Mouse (Mus musculus): Measurements from ENCODE around the gene Slc22a13.
"Not testable (repeated sequence)": the region's sequence is repeated elsewhere in the genome, so short reads cannot be mapped to it uniquely, and the experiment has no call there.

Slc22a13 gene

DNA sequence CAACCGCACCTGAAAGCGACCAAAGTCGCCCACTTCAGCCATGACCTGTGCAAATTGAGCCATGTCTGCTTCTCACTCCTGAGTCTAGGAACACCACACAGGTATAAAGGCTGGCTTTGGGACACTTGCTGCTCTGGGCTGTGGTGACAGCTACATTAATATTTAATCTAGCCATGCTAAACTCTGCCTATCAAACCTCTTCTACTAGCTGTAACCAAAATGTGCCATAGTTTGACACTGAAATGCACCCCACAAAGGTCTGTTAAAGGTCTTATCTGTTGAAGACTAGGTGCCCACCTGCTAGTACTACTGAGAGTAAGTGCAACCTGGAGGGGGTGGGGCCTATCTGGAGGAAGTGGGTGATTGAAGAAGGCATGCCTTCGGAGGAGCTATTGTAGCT lies at the start of gene Slc22a13:
Gene Slc22a13 (minus strand): TSS at position 101 of the 400 bp plus-strand sequence.
- DNase-seq (ENCODE audit: low read depth): no peak

DNA sequence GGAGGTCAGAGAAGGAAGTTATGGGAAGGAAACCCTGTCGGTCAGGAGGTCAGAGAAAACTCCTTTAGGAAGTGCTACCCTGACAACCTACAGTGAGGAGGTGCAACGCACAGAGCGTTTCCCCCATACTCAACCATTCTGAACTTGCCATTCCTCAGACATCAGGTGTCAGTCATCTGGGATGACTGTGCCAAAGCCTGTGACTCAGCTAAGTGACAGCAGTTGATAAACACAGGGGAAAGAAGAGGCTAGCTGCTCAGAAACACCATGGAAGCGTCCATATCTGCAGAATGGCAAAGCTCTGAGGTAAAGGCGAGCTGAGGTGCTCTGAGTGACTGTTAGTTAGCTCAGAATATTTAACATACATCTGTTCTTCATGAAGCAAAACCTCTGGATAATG lies 49.2 kb upstream of the Slc22a13 start:
- DNase-seq (ENCODE audit: low read depth): no peak

- DNase-seq (ENCODE audit: low read depth): no peak
These were observed 47.3 kb upstream of the Slc22a13 start for GRCm38 (mm10) chr9:119256161-119256560.

- no peak for DNase-seq (ENCODE audit: low read depth)
These were observed 46.2 kb upstream of the Slc22a13 start for GRCm38 (mm10) chr9:119255096-119255495.

GRCm38 (mm10) chr9:119254187-119254586 lies 45.3 kb upstream of the Slc22a13 start:
- no peak for DNase-seq (ENCODE audit: low read depth)

GRCm38 (mm10) chr9:119247996-119248395 lies 39.1 kb upstream of the Slc22a13 start:
- no peak for DNase-seq (ENCODE audit: low read depth)

GRCm38 (mm10) chr9:119246826-119247225 lies 37.9 kb upstream of the Slc22a13 start:
- DNase-seq (ENCODE audit: low read depth): no peak

GRCm38 (mm10) chr9:119243981-119244380 lies 35.1 kb upstream of the Slc22a13 start:
- no peak for DNase-seq (ENCODE audit: low read depth)

DNA sequence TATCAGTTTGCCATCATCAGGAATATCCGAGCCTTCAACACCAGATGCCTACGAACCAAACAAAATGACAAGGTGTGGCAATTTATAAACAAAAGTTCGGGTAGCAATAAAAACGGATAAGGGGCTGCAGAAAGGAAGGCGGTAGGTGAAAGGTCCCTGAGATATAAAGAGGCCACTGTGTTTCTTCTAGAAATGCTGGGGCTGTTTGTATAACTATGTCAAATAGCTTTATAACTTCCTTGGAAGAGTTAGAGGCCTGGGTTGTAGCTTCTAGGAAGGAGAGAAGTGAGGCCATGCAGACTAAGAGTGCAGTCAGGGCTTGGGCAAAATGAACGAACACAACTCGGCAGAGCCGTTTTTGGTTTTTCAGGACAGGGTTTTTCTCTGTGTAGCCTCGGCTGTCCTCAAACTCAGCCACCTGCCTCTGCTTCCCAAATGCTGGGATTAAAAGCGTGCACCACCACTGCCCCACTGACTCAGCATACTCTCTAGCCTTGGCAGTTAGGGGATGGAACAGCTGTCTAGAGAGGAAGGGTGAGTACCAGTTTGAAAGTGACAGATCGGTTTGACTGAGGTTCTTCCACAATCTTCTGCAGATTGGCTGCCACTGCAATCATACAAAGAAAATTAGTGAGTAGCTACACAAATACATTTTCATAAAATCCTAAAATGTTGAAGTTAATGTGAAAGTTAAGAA lies 32.4 kb upstream of the Slc22a13 start:
- no peak for DNase-seq (ENCODE audit: low read depth)

DNA sequence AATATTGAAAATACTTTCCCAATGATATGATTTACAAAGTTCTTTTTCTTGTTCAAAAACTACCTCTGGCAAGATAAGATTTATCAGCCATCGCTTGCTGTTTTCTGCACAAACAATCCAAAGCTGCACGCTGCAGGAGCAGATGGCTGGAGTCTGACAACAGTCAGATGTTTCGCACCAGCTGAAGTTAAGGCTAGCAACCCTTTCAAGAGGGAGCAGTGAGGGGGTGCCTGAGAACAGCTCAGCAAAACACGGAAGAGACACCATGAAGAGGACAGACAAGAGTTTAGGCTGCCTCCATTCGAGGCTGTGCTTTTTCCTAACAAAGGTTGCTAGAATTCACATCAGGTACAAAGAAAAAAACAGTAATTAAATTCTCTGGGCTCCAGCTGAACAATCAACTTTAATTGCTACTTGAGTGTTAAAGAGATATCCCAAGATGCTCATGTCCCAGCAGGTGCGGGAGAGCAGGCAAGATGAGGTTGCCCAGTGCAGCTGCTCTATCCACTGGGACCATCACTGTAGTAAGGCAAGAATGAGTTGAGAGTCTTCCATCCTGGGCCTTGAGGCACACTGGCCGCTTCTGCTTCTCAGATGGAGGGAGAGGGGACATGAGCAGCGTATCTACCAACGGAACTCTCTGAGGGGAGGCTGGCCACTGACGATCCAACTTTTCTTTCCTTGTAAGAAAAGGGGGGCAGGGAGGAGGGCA lies 31.5 kb upstream of the Slc22a13 start:
- no peak for DNase-seq (ENCODE audit: low read depth)

DNA sequence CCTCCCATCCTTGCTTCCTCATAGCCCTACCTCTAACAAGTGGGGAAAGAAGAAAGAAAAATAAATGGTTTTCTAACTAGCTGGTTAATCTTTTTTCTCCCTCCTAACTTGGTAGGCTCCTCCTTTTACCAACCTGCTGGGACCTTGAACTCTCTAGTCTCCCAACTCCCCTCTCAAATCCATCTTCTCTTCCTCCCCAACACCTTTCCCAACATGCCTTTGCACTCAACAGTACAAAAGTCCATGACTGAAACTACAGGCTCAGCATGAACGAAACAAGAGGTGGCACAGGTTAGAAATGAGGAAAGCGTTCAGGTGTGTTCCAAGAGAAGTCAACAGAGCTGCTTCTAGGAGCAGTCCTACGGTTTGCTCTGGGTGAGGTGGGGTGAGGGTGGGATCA lies 30.4 kb upstream of the Slc22a13 start:
- no peak for DNase-seq (ENCODE audit: low read depth)

DNA sequence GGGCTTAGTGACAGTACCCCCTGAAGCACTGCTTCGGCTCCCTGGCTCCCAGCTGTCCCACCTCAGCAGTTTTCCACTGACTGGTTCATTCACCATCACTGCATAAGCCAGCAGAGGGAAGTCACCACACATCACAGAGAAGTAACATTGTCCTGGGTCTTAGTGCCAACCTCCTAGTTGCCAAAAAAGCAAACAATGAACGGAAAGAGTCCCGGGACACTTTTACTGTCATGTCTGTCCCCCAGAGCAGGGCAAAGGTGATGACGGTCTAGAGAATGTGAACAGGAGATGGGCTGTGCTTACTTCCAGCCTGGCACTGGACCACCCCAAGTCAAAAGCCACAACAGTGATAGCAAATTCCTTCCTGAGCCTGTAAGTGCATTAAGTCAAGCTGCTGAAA lies 29.9 kb upstream of the Slc22a13 start:
- DNase-seq (ENCODE audit: low read depth): no peak

GRCm38 (mm10) chr9:119231552-119231951 lies 22.7 kb upstream of the Slc22a13 start:
- DNase-seq (ENCODE audit: low read depth): no peak

GRCm38 (mm10) chr9:119230829-119231228 lies 21.9 kb upstream of the Slc22a13 start:
- no peak for DNase-seq (ENCODE audit: low read depth)

GRCm38 (mm10) chr9:119220249-119220648 lies 11.4 kb upstream of the Slc22a13 start:
- no peak for DNase-seq (ENCODE audit: low read depth)

DNA sequence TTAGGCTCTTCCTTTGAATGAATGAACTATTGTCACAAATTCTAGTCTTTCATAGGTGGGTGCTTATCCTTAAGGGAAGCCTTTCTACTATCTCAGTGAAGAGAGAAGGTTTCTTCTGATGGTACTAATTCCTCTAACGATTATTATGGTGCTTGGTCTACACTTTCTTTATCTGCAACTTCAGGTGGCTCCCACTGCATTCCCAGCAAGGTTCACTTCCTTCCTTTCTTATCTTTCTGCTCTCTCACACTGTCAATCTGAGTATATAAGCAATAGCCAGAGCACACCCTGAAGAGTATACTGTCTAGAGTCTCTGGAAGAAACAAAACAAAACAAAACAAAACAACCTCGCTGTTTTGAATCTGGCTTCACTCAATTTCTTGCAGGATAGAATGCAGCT lies 10.8 kb upstream of the Slc22a13 start:
- no peak for DNase-seq (ENCODE audit: low read depth)

- DNase-seq (ENCODE audit: low read depth): not testable (repeated sequence)
These were observed 6.4 kb upstream of the Slc22a13 start for GRCm38 (mm10) chr9:119215341-119215740.

DNA sequence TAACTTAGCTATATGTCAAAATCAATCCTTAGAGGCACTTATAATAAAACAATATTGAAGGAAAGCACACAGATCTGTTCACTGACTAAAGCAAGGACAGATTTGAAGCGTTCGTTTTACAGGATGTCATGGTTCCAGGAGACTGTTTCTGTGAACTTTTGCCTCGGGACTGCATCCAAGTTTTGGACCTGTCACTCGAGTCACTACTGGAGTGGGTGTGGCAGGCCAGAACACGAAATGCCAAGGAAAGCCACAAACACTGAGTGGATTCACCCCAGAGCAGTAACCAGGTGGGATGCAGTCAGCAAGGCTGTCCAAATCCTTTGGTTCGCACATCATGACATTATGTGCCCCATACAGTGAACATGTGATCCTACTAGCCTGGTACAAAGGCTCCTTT lies 5.7 kb upstream of the Slc22a13 start:
- DNase-seq (ENCODE audit: low read depth): no peak

DNA sequence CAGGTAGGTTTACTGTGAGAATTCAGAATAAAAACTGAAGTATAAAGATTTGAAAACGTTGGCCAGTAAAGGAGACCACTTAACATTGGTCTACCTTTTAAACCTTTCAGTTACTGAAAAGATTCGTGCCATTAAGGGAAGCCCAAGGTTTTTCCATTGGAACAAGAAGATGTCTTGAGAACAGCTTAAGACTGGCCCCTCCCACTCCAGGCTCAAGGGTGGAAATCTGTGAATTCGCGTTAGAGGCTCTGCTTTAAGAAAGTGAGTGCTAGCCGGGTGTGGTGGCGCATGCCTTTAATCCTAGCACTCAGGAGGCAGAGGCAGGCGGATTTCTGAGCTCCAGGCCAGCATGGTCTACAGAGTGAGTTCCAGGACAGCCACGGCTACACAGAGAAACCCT lies 4.1 kb upstream of the Slc22a13 start:
- DNase-seq (ENCODE audit: low read depth): no peak

DNA sequence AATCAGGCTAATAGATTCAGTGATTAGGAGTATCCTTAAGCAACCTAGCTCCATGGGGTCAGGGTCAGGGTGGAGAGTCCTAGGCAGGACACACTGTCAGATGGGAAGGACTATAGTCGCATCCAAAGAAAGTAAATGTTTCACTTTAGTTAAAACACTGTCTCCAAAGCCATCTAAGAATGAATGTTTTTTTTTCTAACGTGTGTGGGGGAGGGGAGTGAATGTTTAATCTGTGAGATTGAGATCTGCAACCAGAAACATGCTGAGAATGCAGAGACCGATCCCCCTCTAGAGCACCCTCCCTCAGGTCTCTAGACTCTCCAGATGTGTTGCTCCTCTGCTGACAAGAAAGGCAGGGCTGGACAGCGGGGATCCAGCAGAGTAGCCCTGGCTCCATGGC lies 1.8 kb downstream of the Slc22a13 start:
- DNase-seq (ENCODE audit: low read depth): no peak

DNA sequence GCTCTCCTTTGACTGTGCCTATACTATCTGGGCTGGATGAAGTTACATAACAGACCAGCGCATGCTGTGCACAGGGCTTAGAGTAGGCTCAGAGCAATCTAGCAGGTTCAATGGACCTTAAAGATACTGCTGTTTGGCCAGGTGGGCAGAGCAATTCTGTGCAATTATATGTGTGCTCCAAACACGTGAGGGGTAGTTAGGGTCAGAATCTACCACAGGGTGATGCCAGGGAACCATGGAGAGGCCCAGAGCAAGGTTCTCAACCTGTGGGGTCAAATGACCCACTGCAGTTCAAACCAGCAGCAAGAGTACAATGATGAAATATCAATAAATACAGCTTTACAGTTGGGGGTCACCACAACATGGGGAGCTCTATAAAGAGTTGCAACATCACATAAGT lies 2.2 kb downstream of the Slc22a13 start:
- DNase-seq (ENCODE audit: low read depth): no peak

GRCm38 (mm10) chr9:119205756-119206155 lies 3.1 kb downstream of the Slc22a13 start:
- no peak for DNase-seq (ENCODE audit: low read depth)

GRCm38 (mm10) chr9:119203617-119204016 lies 5.3 kb downstream of the Slc22a13 start:
- no peak for DNase-seq (ENCODE audit: low read depth)

DNA sequence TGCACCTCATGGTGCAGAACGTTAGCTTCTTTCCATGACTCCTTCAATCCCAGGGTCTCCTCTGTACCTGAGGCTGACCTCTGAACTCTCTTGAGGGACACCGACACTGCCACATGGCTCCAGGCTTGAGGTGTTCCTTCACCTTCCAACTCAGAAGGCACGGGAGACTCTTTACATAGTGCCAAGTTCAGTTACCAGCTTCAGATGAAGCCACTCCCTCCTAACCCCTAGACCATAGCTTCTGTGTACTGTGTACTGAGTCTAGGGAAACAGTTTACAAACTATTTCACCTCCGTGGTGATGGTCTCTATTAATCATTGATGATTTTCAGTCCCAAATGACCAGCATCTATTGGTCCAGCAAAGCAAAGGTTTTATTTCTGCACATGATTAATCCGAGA lies 7.2 kb downstream of the Slc22a13 start:
- no peak for DNase-seq (ENCODE audit: low read depth)
